Mouse (Mus musculus) stomach, postnatal 0 days (tissue): ENCODE measurements around the gene Cmtm2a.
"Not testable (repeated sequence)": the region's sequence is repeated elsewhere in the genome, so short reads cannot be mapped to it uniquely, and the experiment has no call there.

Source experiments
- CTCF ChIP-seq: IDR thresholded peaks from 2 replicates; pipeline ENCODE4 v1.5.1; 2016; ENCODE audit warnings: antibody characterized with exemption, low read depth, mild to moderate bottlenecking, moderate library complexity
- EP300 ChIP-seq: optimal IDR thresholded peaks from 2 replicates; pipeline ENCODE3; 2016; ENCODE audit warnings: antibody characterized with exemption

DNA sequence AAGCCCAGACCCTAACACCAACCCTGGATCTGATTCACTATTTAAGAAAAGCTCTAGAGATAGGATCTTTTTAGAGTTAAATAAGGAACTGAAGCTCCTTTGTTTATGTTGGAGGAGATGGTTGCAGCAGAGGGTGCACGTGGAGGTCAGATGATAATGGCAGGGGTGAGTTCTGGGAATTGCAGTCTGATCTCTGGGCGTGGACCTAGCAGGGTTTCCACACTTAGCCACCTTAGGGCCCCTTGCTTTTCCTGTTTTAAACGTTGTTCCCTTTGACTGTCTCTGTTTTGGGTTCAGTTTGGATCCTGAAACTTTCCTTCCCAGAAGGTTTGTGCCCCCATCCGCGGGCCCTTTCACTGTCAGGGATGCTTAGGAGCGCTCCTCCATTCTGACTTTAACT is 15.4 kb upstream of the Cmtm2a start:
- not testable (repeated sequence) for TF ChIP-seq CTCF, EP300
